Mouse (Mus musculus): ENCODE data around the gene D7Ertd443e. TPM values are rescaled to one million over a fixed set of nuclear protein-coding genes. Genes with fewer than 3 reads are reported as not detected.
A peak's percentile ranks its signal among the peaks of the same experiment; 100 is the strongest.

Gene D7Ertd443e
- total and polyA plus RNA-seq, 2 experiments from 2014 or later, result 0.35 to 0.38 TPM

- no peak overlapping the region for H3K9ac ChIP-seq (replicated peaks; ENCODE audit: low read length, poor library complexity, severe bottlenecking)
- no peaks in the 10 kb centered on the region for H3K36me3 ChIP-seq (ENCODE audit: insufficient read depth, low read length)
- no peak for TF ChIP-seq CTCF (IDR thresholded peaks at IDR 0.05)
- WGBS, result 84% methylated on average over 6 of the region's 6 CpGs
- H3K27me3 ChIP-seq (ENCODE audit: insufficient read depth, low read length), result no peaks in the 10 kb centered on the region
- DNase-seq (ENCODE audit: low spot score) (peak; percentile 33), ATAC-seq (ENCODE audit: low FRiP score) (no peak)
- no peak overlapping the region for H3K4me2 ChIP-seq (ENCODE audit: low read depth, low read length, poor library complexity, severe bottlenecking)
- no peaks in the 10 kb centered on the region for H3K9me3 ChIP-seq (ENCODE audit: low read length)
- H3K4me1 ChIP-seq (ENCODE audit: insufficient read depth, low read length), result no peaks in the 10 kb centered on the region
- H3K27ac ChIP-seq (ENCODE audit: low read depth, low read length), result no peak overlapping the region
- no peak overlapping the region for H3K4me3 ChIP-seq (ENCODE audit: low read depth, low read length)
Measured at GRCm38 (mm10) chr7:134287570-134288222, 97.8 kb downstream of the D7Ertd443e start.

- ATAC-seq (ENCODE audit: low FRiP score), result no peak
- H3K9ac ChIP-seq (replicated peaks; ENCODE audit: low read length, poor library complexity, severe bottlenecking), result no peak overlapping the region
- no peak overlapping the region for H3K4me2 ChIP-seq (ENCODE audit: low read depth, low read length, poor library complexity, severe bottlenecking)
- H3K27me3 ChIP-seq (ENCODE audit: insufficient read depth, low read length), result no peaks in the 10 kb centered on the region
- no peak for TF ChIP-seq CTCF (IDR thresholded peaks at IDR 0.05)
- H3K27ac ChIP-seq (ENCODE audit: low read depth, low read length), result no peak overlapping the region
- no peaks in the 10 kb centered on the region for H3K9me3 ChIP-seq (ENCODE audit: low read length)
- WGBS, result 87% methylated on average over 5 of the region's 5 CpGs
- no peak overlapping the region for H3K4me3 ChIP-seq (ENCODE audit: low read depth, low read length)
- DNase-seq (ENCODE audit: low spot score), result no peak
- no peaks in the 10 kb centered on the region for H3K4me1 ChIP-seq (ENCODE audit: insufficient read depth, low read length)
- H3K36me3 ChIP-seq (ENCODE audit: insufficient read depth, low read length), result no peaks in the 10 kb centered on the region
Measured at GRCm38 (mm10) chr7:134272956-134273355, 112.5 kb downstream of the D7Ertd443e start.

GRCm38 (mm10) chr7:134272421-134272820 lies 113.0 kb downstream of the D7Ertd443e start:
- Histone ChIP-seq H3K9ac (replicated peaks; ENCODE audit: low read length, poor library complexity, severe bottlenecking) (no peak overlapping the region), H3K4me1 (ENCODE audit: insufficient read depth, low read length) (no peaks in the 10 kb centered on the region), H3K27ac (ENCODE audit: low read depth, low read length) (no peak overlapping the region), H3K27me3 (ENCODE audit: insufficient read depth, low read length) (no peaks in the 10 kb centered on the region), H3K36me3 (ENCODE audit: insufficient read depth, low read length) (no peaks in the 10 kb centered on the region), H3K4me3 (ENCODE audit: low read depth, low read length) (no peak overlapping the region), H3K9me3 (ENCODE audit: low read length) (no peaks in the 10 kb centered on the region), H3K4me2 (ENCODE audit: low read depth, low read length, poor library complexity, severe bottlenecking) (no peak overlapping the region)
- ATAC-seq (ENCODE audit: low FRiP score), result no peak
- DNase-seq (ENCODE audit: low spot score), result no peak
- TF ChIP-seq CTCF (IDR thresholded peaks at IDR 0.05), result no peak
- 81% methylated on average over 4 of the region's 4 CpGs for WGBS

GRCm38 (mm10) chr7:134265783-134266182 lies 119.7 kb downstream of the D7Ertd443e start:
- H3K9ac ChIP-seq (replicated peaks; ENCODE audit: low read length, poor library complexity, severe bottlenecking), result no peak overlapping the region
- TF ChIP-seq CTCF (IDR thresholded peaks at IDR 0.05), result no peak
- H3K27ac ChIP-seq (ENCODE audit: low read depth, low read length), result no peak overlapping the region
- DNase-seq (ENCODE audit: low spot score) (no peak), ATAC-seq (ENCODE audit: low FRiP score) (no peak)
- H3K4me1 ChIP-seq (ENCODE audit: insufficient read depth, low read length), result no peaks in the 10 kb centered on the region
- H3K4me3 ChIP-seq (ENCODE audit: low read depth, low read length), result no peak overlapping the region
- H3K9me3 ChIP-seq (ENCODE audit: low read length), result no peaks in the 10 kb centered on the region
- H3K4me2 ChIP-seq (ENCODE audit: low read depth, low read length, poor library complexity, severe bottlenecking), result no peak overlapping the region
- no peaks in the 10 kb centered on the region for H3K36me3 ChIP-seq (ENCODE audit: insufficient read depth, low read length)
- WGBS, result 81% methylated on average over 4 of the region's 4 CpGs
- no peaks in the 10 kb centered on the region; the same call in 1 of the 2 replicates for H3K27me3 ChIP-seq (ENCODE audit: insufficient read depth, low read length)

- Histone ChIP-seq H3K4me2 (ENCODE audit: low read depth, low read length, poor library complexity, severe bottlenecking) (no peak overlapping the region), H3K4me1 (ENCODE audit: insufficient read depth, low read length) (no peaks in the 10 kb centered on the region), H3K9me3 (ENCODE audit: low read length) (no peaks in the 10 kb centered on the region), H3K4me3 (ENCODE audit: low read depth, low read length) (no peak overlapping the region), H3K36me3 (ENCODE audit: insufficient read depth, low read length) (no peaks in the 10 kb centered on the region), H3K9ac (replicated peaks; ENCODE audit: low read length, poor library complexity, severe bottlenecking) (no peak overlapping the region), H3K27ac (ENCODE audit: low read depth, low read length) (no peak overlapping the region), H3K27me3 (ENCODE audit: insufficient read depth, low read length) (no peaks in the 10 kb centered on the region; the same call in 1 of the 2 replicates)
- ATAC-seq (ENCODE audit: low FRiP score) (no peak), DNase-seq (ENCODE audit: low spot score) (peak; percentile 42)
- peak; percentile 70 for TF ChIP-seq CTCF (IDR thresholded peaks at IDR 0.05)
- WGBS, result 43% methylated on average over 4 of the region's 4 CpGs
Measured at GRCm38 (mm10) chr7:134263146-134263906, 122.1 kb downstream of the D7Ertd443e start.
